Mouse (Mus musculus) colon, adult 2 months (tissue): Measurements from ENCODE around the gene Ergic3. TPM values are rescaled to one million over a fixed set of nuclear protein-coding genes. Genes with fewer than 3 reads are reported as not detected.

Experiments used
- polyA plus RNA-seq: library from polyadenylated mRNA; depleted of rRNA; stranded (reverse); fragments of >200 nt; gene quantifications from 2 replicates; pipeline ENCODE4 v1.2.3, GENCODE M21; 2012; rRNA removed

Ergic3 gene
- polyA plus RNA-seq, result 280 and 317 TPM in 2 replicates

DNA sequence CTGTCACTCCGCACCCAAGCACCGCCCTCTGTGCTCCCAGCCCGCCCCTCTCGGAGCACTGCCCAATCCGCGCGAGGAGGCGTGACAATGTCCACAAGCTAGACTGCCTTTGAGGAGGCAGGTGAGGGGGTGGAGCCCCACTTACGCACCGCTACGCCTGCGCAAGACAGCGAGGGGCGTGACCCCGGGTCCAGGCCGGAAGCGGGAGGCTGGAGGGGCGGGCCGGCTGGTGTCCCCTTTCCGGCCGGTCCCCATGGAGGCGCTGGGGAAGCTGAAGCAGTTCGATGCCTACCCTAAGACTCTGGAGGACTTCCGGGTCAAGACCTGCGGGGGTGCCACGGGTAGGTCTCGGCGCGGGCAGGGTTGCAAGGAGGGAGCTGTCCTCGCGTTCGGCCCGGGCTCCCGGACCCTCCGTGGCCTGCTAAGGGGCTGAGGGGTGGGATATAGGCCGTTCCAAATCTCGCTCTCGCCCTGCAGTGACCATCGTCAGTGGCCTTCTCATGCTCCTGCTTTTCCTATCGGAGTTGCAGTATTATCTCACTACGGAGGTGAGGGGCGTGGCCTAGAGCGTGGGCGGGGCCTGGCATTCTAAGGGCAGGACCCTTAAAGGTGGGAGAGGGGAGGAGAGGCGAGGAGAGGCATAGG lies at the start of gene Ergic3, which contains the start of gene 6430550D23Rik:
Ergic3 (plus strand) TSS at position 158 of the 645 bp plus-strand sequence.
6430550D23Rik (minus strand) TSS at position 90 of the 645 bp plus-strand sequence.

DNA sequence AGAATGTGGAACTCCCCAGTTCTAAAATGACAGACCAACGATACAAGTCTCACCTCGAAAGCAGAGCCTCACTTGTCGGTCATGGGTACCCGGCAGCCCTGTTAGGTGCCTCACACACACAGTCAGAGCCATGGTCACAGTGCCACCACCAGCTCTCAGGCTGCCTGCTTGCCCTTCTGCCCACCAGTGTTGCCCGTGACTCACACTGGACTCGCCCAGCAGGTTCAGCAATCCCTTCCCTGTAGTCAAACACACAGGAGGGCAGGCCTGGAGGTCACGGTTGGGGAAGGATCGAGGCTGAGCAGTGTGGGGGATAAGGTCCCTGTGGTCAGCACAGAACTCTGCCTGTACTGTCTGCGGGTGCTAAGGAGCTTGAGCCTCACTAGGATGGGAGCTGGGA lies 45.0 kb downstream of the Ergic3 start, which contains the start of gene Fer1l4:
Fer1l4 (minus strand) TSS at position 132 of the 400 bp plus-strand sequence.

DNA sequence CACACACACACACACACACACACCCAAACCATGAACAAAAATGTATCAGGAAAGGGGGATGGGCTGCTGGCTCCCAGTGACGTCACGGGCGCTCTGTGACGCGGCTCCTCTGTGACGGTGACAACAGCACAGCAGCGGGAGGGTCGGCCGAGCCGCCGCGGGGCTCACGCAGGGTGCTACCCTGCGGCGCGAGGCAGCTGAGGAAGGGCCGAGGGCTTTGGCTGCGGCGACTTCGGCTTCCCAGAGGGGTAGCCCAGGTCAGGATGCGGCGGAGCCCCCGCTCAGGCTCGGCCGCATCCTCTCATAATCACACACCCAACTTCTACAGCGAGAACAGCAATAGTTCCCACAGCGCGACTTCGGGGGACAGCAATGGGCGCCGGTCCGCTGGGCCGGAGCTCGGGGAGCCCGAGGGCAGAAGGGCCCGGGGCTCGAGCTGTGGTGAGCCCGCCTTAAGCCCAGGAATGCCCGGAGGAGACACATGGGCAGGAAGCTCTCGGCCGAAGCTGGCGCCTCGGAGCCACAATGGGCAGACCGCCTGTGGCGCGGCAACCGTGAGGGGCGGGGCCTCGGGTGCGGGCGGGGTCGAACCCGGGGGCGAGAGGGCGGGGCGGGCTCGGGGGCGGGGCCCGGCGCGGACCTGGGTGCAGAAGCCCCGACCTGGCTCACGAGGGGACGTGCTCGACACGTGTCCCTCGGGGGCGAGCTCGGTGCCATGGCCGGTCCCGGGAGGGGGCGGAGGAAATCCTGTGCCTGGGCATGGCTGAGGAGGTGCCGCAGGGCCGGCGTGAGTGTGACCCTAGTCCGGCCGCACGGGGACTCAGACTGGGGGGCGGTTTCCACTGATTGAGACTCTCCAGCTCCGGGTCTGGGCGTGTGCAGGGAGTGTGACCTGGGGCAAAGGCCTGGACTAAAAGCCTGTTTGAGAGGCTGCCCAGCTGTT lies 57.5 kb downstream of the Ergic3 start, which contains the start of gene Spag4:
Spag4 (plus strand) TSS at position 77 of the 943 bp plus-strand sequence.

Other genes with a start within 250 kb of the Ergic3 start
- gene Mmp24, start 232.7 kb upstream of the Ergic3 start, polyA plus RNA-seq, result 0.54 and 0.65 TPM in 2 replicates
- 34.8 and 40.6 TPM in 2 replicates for gene BC029722, start 188.6 kb upstream of the Ergic3 start, polyA plus RNA-seq
- gene Eif6, start 181.1 kb upstream of the Ergic3 start, polyA plus RNA-seq, result 336 TPM in 2 replicates
- gene Fam83c, start 173.2 kb upstream of the Ergic3 start, polyA plus RNA-seq, result 7.2 and 7.6 TPM in 2 replicates
- 19.4 and 21.9 TPM in 2 replicates for gene Uqcc1, start 77.7 kb upstream of the Ergic3 start, polyA plus RNA-seq
- gene Gm15557, start 67.3 kb upstream of the Ergic3 start, polyA plus RNA-seq, result not detected in 2 replicates
- gene Gdf5, start 62.7 kb upstream of the Ergic3 start, polyA plus RNA-seq, result 0.13 and 0.28 TPM in 2 replicates
- gene Cep250, start 51.6 kb upstream of the Ergic3 start, polyA plus RNA-seq, result 6.4 and 7.7 TPM in 2 replicates
- gene 6430550D23Rik, start 68 bp upstream of the Ergic3 start, polyA plus RNA-seq, result 1.5 and 2.0 TPM in 2 replicates
- 2.9 and 3.4 TPM in 2 replicates for gene Fer1l4, start 44.9 kb downstream of the Ergic3 start, polyA plus RNA-seq
- gene Spag4, start 57.1 kb downstream of the Ergic3 start, polyA plus RNA-seq, result 0.80 and 0.83 TPM in 2 replicates
- gene Cpne1, start 103.9 kb downstream of the Ergic3 start, polyA plus RNA-seq, result 70.6 and 73.0 TPM in 2 replicates
- gene Rbm12, start 103.9 kb downstream of the Ergic3 start, polyA plus RNA-seq, result 4.8 and 11.4 TPM in 2 replicates
- gene Gm28036, start 119.0 kb downstream of the Ergic3 start, polyA plus RNA-seq, result 1.4 and 2.5 TPM in 2 replicates
- gene Romo1, start 136.0 kb downstream of the Ergic3 start, polyA plus RNA-seq, result 244 and 288 TPM in 2 replicates
- gene Nfs1, start 136.1 kb downstream of the Ergic3 start, polyA plus RNA-seq, result 89.5 and 91.6 TPM in 2 replicates
- 47.0 and 63.0 TPM in 2 replicates for gene Rbm39, start 172.2 kb downstream of the Ergic3 start, polyA plus RNA-seq
- 11.8 and 12.1 TPM in 2 replicates for gene Phf20, start 188.4 kb downstream of the Ergic3 start, polyA plus RNA-seq